Mouse (Mus musculus) embryonic facial prominence, embryonic 11.5 days (tissue): ENCODE data around the gene Tdgf1. TPM values are rescaled to one million over a fixed set of nuclear protein-coding genes. Genes with fewer than 3 reads are reported as not detected.

ENCODE experiments used
- ATAC-seq: fragments of 200-750 bp; cut with Nextera tagmentation; replicated peaks from 2 replicates; pipeline ENCODE4 v1.8.0; 2017; ENCODE audit warnings: low read depth; ENCODE audit not compliant: insufficient number of reproducible peaks, low FRiP score, low TSS enrichment
- DNase-seq: peaks from one replicate; pipeline ENCODE4 v3.0.0-alpha.2; 2015; ENCODE audit warnings: low spot score
- H3K27ac ChIP-seq: fragments of 300-500 bp; sonication (generic); replicated peaks from 2 replicates; pipeline ENCODE4 v1.5.1; 2014; ENCODE audit warnings: mild to moderate bottlenecking, low read depth, low read length, control low read depth
- H3K27me3 ChIP-seq: fragments of 300-500 bp; sonication (generic); 2 replicates; pipeline ENCODE4 v1.6.1; 2014; ENCODE audit warnings: mild to moderate bottlenecking, low read length, moderate library complexity, mixed read lengths; ENCODE audit not compliant: control insufficient read depth, insufficient read depth
- H3K36me3 ChIP-seq: fragments of 300-500 bp; sonication (generic); replicated peaks from 2 replicates; pipeline ENCODE4 v1.6.1; 2014; ENCODE audit warnings: low read depth, mild to moderate bottlenecking, low read length, moderate library complexity, mixed read lengths; ENCODE audit not compliant: control insufficient read depth, insufficient read depth
- H3K4me1 ChIP-seq: fragments of 300-500 bp; sonication (generic); 2 replicates; pipeline ENCODE4 v1.6.1; 2014; ENCODE audit warnings: low read length, mixed read lengths; ENCODE audit not compliant: control insufficient read depth, insufficient read depth
- H3K4me2 ChIP-seq: fragments of 300-500 bp; sonication (generic); 2 replicates; pipeline ENCODE4 v1.6.1; 2014; ENCODE audit warnings: low read depth, mild to moderate bottlenecking, control low read depth, low read length, moderate library complexity
- H3K4me3 ChIP-seq: fragments of 300-500 bp; sonication (generic); 2 replicates; pipeline ENCODE4 v1.5.1; 2014; ENCODE audit warnings: low read depth, low read length, control low read depth
- H3K9ac ChIP-seq: fragments of 300-500 bp; sonication (generic); replicated peaks from 2 replicates; pipeline ENCODE4 v1.6.1; 2014; ENCODE audit warnings: mild to moderate bottlenecking, control low read depth, low read length
- H3K9me3 ChIP-seq: fragments of 300-500 bp; sonication (generic); replicated peaks from 2 replicates; pipeline ENCODE4 v1.6.1; 2016; ENCODE audit warnings: mild to moderate bottlenecking, low read length, inconsistent platforms, mixed read lengths; ENCODE audit not compliant: control insufficient read depth
- WGBS: fragments of 180-500 bp; shearing (Covaris S2); extraction: QIAGEN DNeasy Blood & Tissue Kit; methylation state at CpG from one replicate; pipeline ENCODE4 v1.1.7; 2014; 5-methylcytosine and 5-hydroxymethylcytosine counted together
- polyA plus RNA-seq: library from polyadenylated mRNA; unstranded; fragments of >200 nt; fragmentation: Nextera tagmentation; extraction: Ambion mirVana; gene quantifications from 2 replicates; pipeline ENCODE4 v1.2.1, GENCODE M21; 2014

Gene Tdgf1
- polyA plus RNA-seq, 1 experiment from 2014 or later = not detected

- no peak overlapping the region for H3K27ac ChIP-seq
- WGBS = 89% methylated on average over 8 of the region's 8 CpGs
- no peak for ATAC-seq
Measured at GRCm38 (mm10) chr9:110985951-110986350, 40.0 kb upstream of the Tdgf1 start.

GRCm38 (mm10) chr9:110985541-110985940 lies 39.6 kb upstream of the Tdgf1 start:
- 94% methylated on average over 5 of the region's 5 CpGs for WGBS
- H3K27me3 ChIP-seq = no peaks in the 10 kb centered on the region
- no peak overlapping the region for H3K9ac ChIP-seq
- no peaks in the 10 kb centered on the region for H3K9me3 ChIP-seq
- DNase-seq = no peak
- no peak for ATAC-seq
- no peaks in the 10 kb centered on the region for H3K36me3 ChIP-seq
- H3K27ac ChIP-seq = no peak overlapping the region
- no peaks in the 10 kb centered on the region for H3K4me1 ChIP-seq
- no peak overlapping the region for H3K4me2 ChIP-seq
- H3K4me3 ChIP-seq = no peak overlapping the region

More at GRCm38 (mm10) chr9:110985951-110986350, 40.0 kb upstream of the Tdgf1 start:
- Histone ChIP-seq H3K4me1 (no peaks in the 10 kb centered on the region), H3K36me3 (no peaks in the 10 kb centered on the region), H3K4me3 (no peak overlapping the region), H3K27me3 (no peaks in the 10 kb centered on the region), H3K4me2 (no peak overlapping the region), H3K9me3 (no peaks in the 10 kb centered on the region), H3K9ac (no peak overlapping the region)
- no peak for DNase-seq

GRCm38 (mm10) chr9:110984096-110984495 lies 38.1 kb upstream of the Tdgf1 start:
- H3K4me2 ChIP-seq = no peak overlapping the region

GRCm38 (mm10) chr9:110982351-110982750 lies 36.4 kb upstream of the Tdgf1 start:
- no peak overlapping the region for H3K27ac ChIP-seq
- no peak overlapping the region for H3K4me3 ChIP-seq
- WGBS = 56% methylated on average over 4 of the region's 4 CpGs
- H3K4me1 ChIP-seq = no peaks in the 10 kb centered on the region
- H3K27me3 ChIP-seq = no peaks in the 10 kb centered on the region
- ATAC-seq = no peak
- DNase-seq = no peak
- H3K9me3 ChIP-seq = no peaks in the 10 kb centered on the region
- no peak overlapping the region for H3K4me2 ChIP-seq
- H3K36me3 ChIP-seq = no peaks in the 10 kb centered on the region
- no peak overlapping the region for H3K9ac ChIP-seq

More at GRCm38 (mm10) chr9:110984096-110984495, 38.1 kb upstream of the Tdgf1 start:
- ATAC-seq (no peak), DNase-seq (no peak)
- H3K4me3 ChIP-seq = no peak overlapping the region
- 90% methylated on average over 9 of the region's 9 CpGs for WGBS
- no peaks in the 10 kb centered on the region for H3K9me3 ChIP-seq
- no peaks in the 10 kb centered on the region for H3K36me3 ChIP-seq
- no peak overlapping the region for H3K9ac ChIP-seq
- H3K27ac ChIP-seq = no peak overlapping the region
- H3K27me3 ChIP-seq = no peaks in the 10 kb centered on the region
- H3K4me1 ChIP-seq = no peaks in the 10 kb centered on the region

GRCm38 (mm10) chr9:110979411-110979810 lies 33.5 kb upstream of the Tdgf1 start:
- WGBS = 96% methylated on average over 10 of the region's 11 CpGs
- no peaks in the 10 kb centered on the region for H3K27me3 ChIP-seq
- H3K9ac ChIP-seq = no peak overlapping the region
- no peak overlapping the region for H3K4me2 ChIP-seq
- no peaks in the 10 kb centered on the region for H3K9me3 ChIP-seq
- H3K36me3 ChIP-seq = no peaks in the 10 kb centered on the region
- no peak overlapping the region for H3K27ac ChIP-seq
- no peaks in the 10 kb centered on the region for H3K4me1 ChIP-seq
- ATAC-seq = no peak
- no peak for DNase-seq
- no peak overlapping the region for H3K4me3 ChIP-seq

GRCm38 (mm10) chr9:110965910-110966231 lies 19.9 kb upstream of the Tdgf1 start:
- Histone ChIP-seq H3K27me3 (no peaks in the 10 kb centered on the region), H3K27ac (no peak overlapping the region), H3K4me1 (no peaks in the 10 kb centered on the region), H3K4me2 (no peak overlapping the region), H3K4me3 (no peak overlapping the region), H3K9me3 (no peaks in the 10 kb centered on the region), H3K9ac (no peak overlapping the region), H3K36me3 (no peaks in the 10 kb centered on the region)
- DNase-seq (no peak), ATAC-seq (no peak)
- WGBS = 74% methylated on average over 2 of the region's 2 CpGs

- Histone ChIP-seq H3K27me3 (no peaks in the 10 kb centered on the region), H3K4me2 (no peak overlapping the region), H3K9me3 (no peaks in the 10 kb centered on the region), H3K4me3 (no peak overlapping the region), H3K36me3 (no peaks in the 10 kb centered on the region), H3K27ac (no peak overlapping the region), H3K4me1 (no peaks in the 10 kb centered on the region), H3K9ac (no peak overlapping the region)
- DNase-seq = no peak
- no peak for ATAC-seq
- 91% methylated on average over 22 of the region's 22 CpGs for WGBS
Measured at GRCm38 (mm10) chr9:110965062-110965909, 19.3 kb upstream of the Tdgf1 start.

GRCm38 (mm10) chr9:110963566-110964115 lies 17.7 kb upstream of the Tdgf1 start:
- ATAC-seq = no peak
- 91% methylated on average over 8 of the region's 8 CpGs for WGBS

More at GRCm38 (mm10) chr9:110963566-110964115, 17.7 kb upstream of the Tdgf1 start:
- Histone ChIP-seq H3K4me3 (no peak overlapping the region), H3K36me3 (no peaks in the 10 kb centered on the region), H3K27ac (no peak overlapping the region), H3K9ac (no peak overlapping the region), H3K4me2 (no peak overlapping the region), H3K27me3 (no peaks in the 10 kb centered on the region), H3K9me3 (no peaks in the 10 kb centered on the region), H3K4me1 (no peaks in the 10 kb centered on the region)
- DNase-seq = no peak
